Mouse (Mus musculus): ENCODE results near the gene Trmt13. TPM values are rescaled to one million over a fixed set of nuclear protein-coding genes. Genes with fewer than 3 reads are reported as not detected.
"Not testable (repeated sequence)": the region's sequence is repeated elsewhere in the genome, so short reads cannot be mapped to it uniquely, and the experiment has no call there.

Trmt13 gene
- total RNA-seq (2015) (17.7 and 19.4 TPM in 2 replicates), total RNA-seq (2017) (22.1 and 27.0 TPM in 2 replicates)

- ATAC-seq (ENCODE audit: poor library complexity, severe bottlenecking), result no peak
Measured at GRCm38 (mm10) chr3:116614295-116614892, at the start of gene Trmt13. Trmt13 (minus strand) TSS chr3:116614587.

- peak; percentile 95 for ATAC-seq (ENCODE audit: poor library complexity, severe bottlenecking)
Measured at GRCm38 (mm10) chr3:116662463-116662863, 48.1 kb upstream of the Trmt13 start, which contains the start of gene Mfsd14a. Mfsd14a (minus strand) TSS chr3:116662677.

- ATAC-seq (ENCODE audit: poor library complexity, severe bottlenecking), result peak; percentile 73
Measured at GRCm38 (mm10) chr3:116661870-116662414, 47.6 kb upstream of the Trmt13 start.

GRCm38 (mm10) chr3:116661288-116661869 is 47.0 kb upstream of the Trmt13 start:
- no peak for ATAC-seq (ENCODE audit: poor library complexity, severe bottlenecking)

GRCm38 (mm10) chr3:116659856-116660430 is 45.6 kb upstream of the Trmt13 start:
- ATAC-seq (ENCODE audit: poor library complexity, severe bottlenecking), result no peak

GRCm38 (mm10) chr3:116658928-116659565 is 44.7 kb upstream of the Trmt13 start:
- no peak for ATAC-seq (ENCODE audit: poor library complexity, severe bottlenecking)

GRCm38 (mm10) chr3:116656184-116656965 is 42.0 kb upstream of the Trmt13 start:
- ATAC-seq (ENCODE audit: poor library complexity, severe bottlenecking), result no peak

GRCm38 (mm10) chr3:116654051-116654450 is 39.7 kb upstream of the Trmt13 start:
- ATAC-seq (ENCODE audit: poor library complexity, severe bottlenecking), result not testable (repeated sequence)

GRCm38 (mm10) chr3:116653278-116653945 is 39.0 kb upstream of the Trmt13 start:
- ATAC-seq (ENCODE audit: poor library complexity, severe bottlenecking), result no peak

- no peak for ATAC-seq (ENCODE audit: poor library complexity, severe bottlenecking)
Measured at GRCm38 (mm10) chr3:116652033-116652446, 37.7 kb upstream of the Trmt13 start.

- no peak for ATAC-seq (ENCODE audit: poor library complexity, severe bottlenecking)
Measured at GRCm38 (mm10) chr3:116650698-116651097, 36.3 kb upstream of the Trmt13 start.

GRCm38 (mm10) chr3:116648805-116649204 is 34.4 kb upstream of the Trmt13 start:
- peak; percentile 93 for ATAC-seq (ENCODE audit: poor library complexity, severe bottlenecking)

- ATAC-seq (ENCODE audit: poor library complexity, severe bottlenecking), result no peak
Measured at GRCm38 (mm10) chr3:116646387-116646786, 32.0 kb upstream of the Trmt13 start.

GRCm38 (mm10) chr3:116642373-116642772 is 28.0 kb upstream of the Trmt13 start:
- peak; percentile 13; the same call in 1 of the 2 replicates for ATAC-seq (ENCODE audit: poor library complexity, severe bottlenecking)

- ATAC-seq (ENCODE audit: poor library complexity, severe bottlenecking), result peak; percentile 77
Measured at GRCm38 (mm10) chr3:116641811-116642371, 27.5 kb upstream of the Trmt13 start.

- peak; percentile 53 for ATAC-seq (ENCODE audit: poor library complexity, severe bottlenecking)
Measured at GRCm38 (mm10) chr3:116640024-116640423, 25.6 kb upstream of the Trmt13 start.

GRCm38 (mm10) chr3:116638572-116638971 is 24.2 kb upstream of the Trmt13 start:
- no peak for ATAC-seq (ENCODE audit: poor library complexity, severe bottlenecking)

- 0 out of 2 replicates have a peak, but pooled peaks have one; percentile 7 for ATAC-seq (ENCODE audit: poor library complexity, severe bottlenecking)
Measured at GRCm38 (mm10) chr3:116637693-116638476, 23.5 kb upstream of the Trmt13 start.

GRCm38 (mm10) chr3:116635799-116636198 is 21.4 kb upstream of the Trmt13 start:
- ATAC-seq (ENCODE audit: poor library complexity, severe bottlenecking), result no peak
